Mouse (Mus musculus) B cell, adult 2 months (primary cell): Measurements from ENCODE around the gene Col4a2.

Source experiments
- DNase-seq, 2 experiments: peaks; one replicate each; pipeline ENCODE4 v3.0.0; 2022

Gene Col4a2

GRCm38 (mm10) chr8:11297141-11297838, 15.3 kb upstream of the Col4a2 start:
- no peak for DNase-seq

GRCm38 (mm10) chr8:11298531-11299316, 13.9 kb upstream of the Col4a2 start:
- no peak for DNase-seq

GRCm38 (mm10) chr8:11299317-11299602, 13.3 kb upstream of the Col4a2 start:
- DNase-seq: no peak

GRCm38 (mm10) chr8:11300436-11300835, 12.2 kb upstream of the Col4a2 start:
- no peak for DNase-seq

- no peak for DNase-seq
Observed at GRCm38 (mm10) chr8:11304027-11304601, 8.5 kb upstream of the Col4a2 start.

GRCm38 (mm10) chr8:11305539-11305938, 7.1 kb upstream of the Col4a2 start:
- DNase-seq: no peak

GRCm38 (mm10) chr8:11307451-11307850, 5.2 kb upstream of the Col4a2 start:
- DNase-seq: no peak

- no peak for DNase-seq
Observed at GRCm38 (mm10) chr8:11308570-11308998, 4.0 kb upstream of the Col4a2 start.

GRCm38 (mm10) chr8:11309226-11309625, 3.4 kb upstream of the Col4a2 start:
- no peak for DNase-seq

GRCm38 (mm10) chr8:11310049-11310448, 2.6 kb upstream of the Col4a2 start:
- no peak for DNase-seq

GRCm38 (mm10) chr8:11311681-11312348, 790 bp upstream of the Col4a2 start:
- no peak for DNase-seq

GRCm38 (mm10) chr8:11313176-11314111, 839 bp downstream of the Col4a2 start:
- no peak for DNase-seq

GRCm38 (mm10) chr8:11314613-11315012, 2.0 kb downstream of the Col4a2 start:
- DNase-seq: no peak

- DNase-seq: no peak
Observed at GRCm38 (mm10) chr8:11315179-11315943, 2.8 kb downstream of the Col4a2 start.

GRCm38 (mm10) chr8:11316118-11316517, 3.5 kb downstream of the Col4a2 start:
- DNase-seq: no peak

- DNase-seq: no peak
Observed at GRCm38 (mm10) chr8:11319405-11319804, 6.8 kb downstream of the Col4a2 start.

GRCm38 (mm10) chr8:11321841-11322240, 9.2 kb downstream of the Col4a2 start:
- no peak for DNase-seq

- DNase-seq: no peak
Observed at GRCm38 (mm10) chr8:11322724-11323585, 10.3 kb downstream of the Col4a2 start.

- no peak for DNase-seq
Observed at GRCm38 (mm10) chr8:11323681-11324080, 11.1 kb downstream of the Col4a2 start.

GRCm38 (mm10) chr8:11324801-11325395, 12.3 kb downstream of the Col4a2 start:
- no peak for DNase-seq
